Mouse (Mus musculus) spleen, postnatal 36 days (tissue): ENCODE results near the gene Mafg.
A peak's percentile ranks its signal among the peaks of the same experiment; 100 is the strongest.

Source experiments
- DNase-seq, 2 experiments: peaks; one replicate each; pipeline ENCODE4 v3.0.0; 2022; ENCODE audit warnings: low spot score in 2 of 2, mixed read lengths in 1 of 2

Gene Mafg

DNA sequence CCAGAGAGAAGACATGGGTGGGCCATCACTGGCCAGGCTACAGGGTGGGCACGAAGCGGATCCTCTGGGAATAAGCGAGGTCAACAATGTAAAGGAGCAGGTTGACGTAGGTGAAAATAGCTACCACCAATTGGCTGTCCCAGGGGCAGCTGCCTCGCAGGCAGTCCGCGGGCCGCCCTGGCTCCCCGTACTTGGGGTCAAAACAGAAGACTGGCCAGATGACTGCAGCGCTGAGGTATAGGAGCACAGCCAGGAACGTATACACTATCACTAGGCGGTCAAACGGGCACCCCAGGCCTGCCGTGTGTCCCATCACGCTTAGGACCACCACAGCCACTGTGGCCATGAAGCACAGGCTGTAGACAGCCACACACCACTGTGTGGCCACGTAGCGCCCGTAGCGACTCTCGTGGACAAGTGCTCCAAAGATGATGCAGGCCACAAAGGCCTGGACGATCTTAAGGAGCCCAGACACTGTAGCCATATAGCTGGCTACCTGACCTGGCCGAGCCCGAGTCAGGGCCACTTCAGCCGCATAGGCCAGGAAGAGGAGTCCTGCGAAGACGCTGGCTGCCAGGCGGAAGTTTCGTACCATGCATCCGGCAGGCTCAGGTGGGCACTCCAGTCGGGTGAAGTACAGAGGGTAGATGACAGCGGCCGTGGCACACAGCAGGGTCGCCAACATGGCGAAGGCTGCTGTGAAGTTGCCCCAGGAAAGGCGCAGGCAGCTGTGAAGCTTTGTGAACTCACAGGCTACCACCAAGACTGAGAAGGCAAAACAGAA lies 13.8 kb upstream of the Mafg start:
- DNase-seq, result no peak

DNA sequence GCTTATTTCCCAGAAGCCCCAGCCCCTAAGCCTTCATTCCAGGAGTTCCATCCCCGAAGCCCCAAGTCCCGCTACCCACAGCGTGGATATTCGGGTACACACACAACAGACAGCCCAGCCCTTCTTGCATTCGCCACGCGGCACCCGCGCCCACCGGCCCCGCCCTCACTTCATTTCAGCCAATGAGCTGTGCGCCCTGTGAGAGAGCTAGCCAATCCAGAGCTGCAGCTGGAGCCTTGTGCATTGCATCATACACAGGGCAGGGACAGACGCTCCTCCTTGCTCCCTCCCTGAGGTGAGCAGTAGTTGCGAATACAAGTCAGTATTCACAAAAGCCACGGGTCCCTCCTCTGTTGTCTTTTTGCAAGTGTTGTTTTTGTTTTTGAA lies 10.2 kb upstream of the Mafg start, which contains the start of gene Pycr1:
Pycr1 (minus strand) TSS at position 169 of the 387 bp plus-strand sequence.
- DNase-seq, result peak; percentile 90 to 92

DNA sequence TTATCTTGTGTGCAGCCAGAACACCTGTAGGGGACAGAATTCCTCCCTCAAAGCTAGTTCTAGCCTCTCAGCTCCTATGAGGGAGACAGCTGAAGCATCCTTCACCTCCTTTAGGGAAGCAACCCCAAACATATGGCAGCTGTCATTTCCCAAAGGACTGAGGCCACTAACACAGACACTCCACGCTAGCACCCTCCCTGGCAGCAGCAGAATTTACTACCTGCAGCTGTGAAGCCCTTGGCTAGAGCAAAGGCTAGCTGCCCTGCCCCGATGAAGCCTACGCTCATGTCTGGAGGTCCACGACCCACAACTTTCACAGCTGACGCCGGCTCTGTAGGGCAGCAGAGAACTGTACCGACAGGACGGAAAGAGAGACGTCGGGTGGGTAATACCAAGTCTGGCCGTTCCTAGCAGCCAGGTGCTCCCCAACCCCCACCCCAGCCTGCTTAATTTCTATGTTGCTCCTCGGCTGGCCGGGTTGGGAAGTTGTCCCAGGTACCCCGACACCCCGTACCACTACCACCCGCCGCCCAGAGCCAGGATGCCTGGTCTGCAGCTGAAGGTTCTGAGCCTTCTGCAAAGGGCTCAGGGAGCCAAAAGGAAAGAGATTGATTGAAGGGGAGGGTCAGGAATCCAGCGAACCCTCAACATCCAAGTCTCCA lies 9.7 kb upstream of the Mafg start:
- no peak for DNase-seq

DNA sequence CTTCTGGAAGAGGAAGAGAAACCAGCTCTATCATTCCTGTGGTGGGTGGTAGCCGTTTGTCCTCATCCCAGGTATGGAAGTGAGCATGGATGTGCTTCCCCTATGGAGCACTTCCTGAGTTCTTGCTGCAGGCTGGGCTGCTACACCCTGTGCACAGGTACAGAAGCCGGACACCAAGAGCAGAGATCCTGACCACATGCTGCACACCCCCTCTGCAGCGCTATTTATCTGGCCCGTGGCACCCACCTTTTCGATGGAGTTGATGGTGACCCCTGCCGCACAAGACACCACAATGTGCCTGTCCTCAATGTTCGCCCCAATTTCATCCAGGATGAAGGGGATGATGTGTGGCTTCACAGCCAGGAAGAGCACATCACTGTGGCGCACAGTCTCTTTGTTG lies 8.5 kb upstream of the Mafg start:
- DNase-seq, result no peak

DNA sequence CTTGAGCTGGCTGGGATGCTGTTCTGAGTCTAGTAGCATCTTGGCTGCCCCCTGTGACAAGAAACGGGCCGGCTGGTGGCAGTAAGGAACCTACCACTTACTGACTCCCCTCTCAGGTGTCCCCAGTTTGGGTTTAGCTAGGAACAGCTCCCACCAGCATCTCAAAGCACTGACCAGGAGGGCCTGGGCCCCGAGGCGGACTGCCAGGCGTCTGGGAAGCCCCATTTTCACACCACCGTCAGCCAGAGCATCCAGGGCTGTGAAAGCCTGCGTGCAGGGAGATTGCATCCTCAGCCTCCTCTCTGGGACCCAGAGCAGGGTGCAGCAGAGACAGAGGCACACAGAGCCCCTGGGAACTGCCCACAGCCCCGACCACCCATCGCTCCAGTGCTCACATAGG lies 7.9 kb upstream of the Mafg start:
- DNase-seq, result no peak

DNA sequence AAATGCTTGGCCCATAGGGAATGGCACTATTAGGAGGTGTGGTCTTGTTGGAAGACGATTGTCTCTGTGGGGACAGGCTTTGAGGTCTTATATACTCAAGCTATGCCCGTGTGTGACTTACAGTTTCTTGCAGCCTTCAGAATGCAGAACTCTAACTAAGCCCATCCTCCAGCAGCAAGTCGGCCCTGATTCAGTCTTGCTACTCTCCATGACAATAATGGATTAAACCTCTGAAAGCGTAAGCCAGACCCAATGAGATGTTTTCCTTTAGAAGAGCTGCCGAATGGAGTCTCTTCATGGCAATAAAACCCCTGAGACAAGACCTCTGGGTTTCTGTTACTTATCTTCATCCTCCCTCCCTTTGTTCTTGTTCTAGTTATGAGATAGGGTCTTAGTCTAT lies 1.4 kb upstream of the Mafg start:
- no peak for DNase-seq

DNA sequence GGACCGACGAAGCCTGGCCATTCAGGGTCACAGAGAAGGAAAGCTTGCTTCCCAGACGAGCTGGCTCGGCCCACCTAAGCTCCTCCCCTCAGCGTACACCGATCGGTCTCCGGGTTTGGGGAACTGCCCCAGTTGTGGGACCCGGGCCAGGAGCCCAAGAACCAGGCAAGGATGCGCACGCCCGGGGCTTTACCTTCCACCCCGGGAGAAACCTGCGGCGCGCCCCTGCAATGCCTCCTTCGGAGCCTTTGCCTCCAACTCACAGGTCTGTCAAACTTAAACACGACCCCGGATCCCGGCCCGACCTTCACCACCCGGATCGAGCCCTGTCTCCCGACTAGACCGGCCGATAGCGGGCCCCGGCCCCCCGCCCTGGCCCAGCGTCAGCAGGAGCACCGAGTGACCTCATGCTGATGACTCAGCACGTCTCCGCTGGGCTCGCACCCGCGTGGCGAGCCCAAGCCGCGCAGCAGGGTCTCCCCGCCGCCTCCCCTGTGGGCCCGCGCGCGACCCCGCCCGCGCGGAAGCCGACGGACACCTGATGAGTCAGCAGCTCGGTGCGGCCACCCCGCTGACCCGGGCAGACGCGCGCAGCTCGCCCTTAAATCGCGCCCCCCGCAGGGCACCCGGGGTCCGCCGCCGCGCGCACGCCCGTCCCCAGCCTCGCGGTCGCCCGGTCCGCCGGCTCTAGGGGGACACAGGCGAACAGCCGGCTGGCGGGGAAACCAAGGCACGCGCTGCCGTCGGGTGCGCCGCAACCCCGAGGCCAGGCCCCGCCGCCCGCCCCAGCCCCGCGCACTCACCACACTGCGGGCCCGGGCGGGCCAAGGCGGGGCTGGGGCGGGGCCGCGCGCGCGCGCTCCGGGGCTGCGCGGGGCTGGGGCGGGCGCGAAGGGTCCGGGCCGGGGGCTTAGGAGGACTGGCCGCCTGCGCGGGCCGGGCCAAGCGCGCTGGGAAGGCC lies 561 bp downstream of the Mafg start:
- DNase-seq, result peak; percentile 69 to 79

DNA sequence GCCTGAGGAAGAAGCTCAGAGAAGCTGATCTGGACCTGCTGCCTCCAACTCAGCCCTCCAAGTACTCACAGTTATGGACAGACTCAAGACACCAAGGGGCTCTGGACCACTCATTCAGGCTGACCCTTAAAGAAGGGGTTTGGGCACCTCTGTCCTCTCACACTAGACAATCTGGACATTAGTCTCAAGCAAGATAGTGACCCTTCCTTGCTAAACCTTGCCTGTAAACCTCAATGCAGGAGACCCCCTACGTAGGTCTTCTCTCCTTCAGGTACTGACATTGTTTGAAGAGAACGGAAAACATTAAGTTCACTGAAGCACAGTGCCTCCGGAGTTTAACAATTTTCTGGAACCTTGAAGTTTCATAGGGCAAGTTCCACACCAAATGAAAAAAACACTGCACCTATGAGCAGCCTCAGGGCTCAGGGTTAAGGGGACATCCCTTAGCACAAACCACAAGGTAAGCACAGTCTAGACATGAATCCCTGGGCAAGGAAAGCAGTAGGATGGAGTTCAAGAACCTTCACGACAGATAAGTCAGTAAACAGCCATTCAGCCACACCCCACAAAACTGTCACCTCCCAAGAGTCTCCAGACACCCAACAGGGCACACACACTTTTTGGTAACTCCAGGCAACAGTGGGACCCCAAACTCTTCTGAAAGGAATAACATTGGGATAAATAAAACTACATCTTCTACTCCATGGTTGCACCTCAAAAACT lies 1.5 kb downstream of the Mafg start:
- DNase-seq, result peak; percentile 30 to 65

DNA sequence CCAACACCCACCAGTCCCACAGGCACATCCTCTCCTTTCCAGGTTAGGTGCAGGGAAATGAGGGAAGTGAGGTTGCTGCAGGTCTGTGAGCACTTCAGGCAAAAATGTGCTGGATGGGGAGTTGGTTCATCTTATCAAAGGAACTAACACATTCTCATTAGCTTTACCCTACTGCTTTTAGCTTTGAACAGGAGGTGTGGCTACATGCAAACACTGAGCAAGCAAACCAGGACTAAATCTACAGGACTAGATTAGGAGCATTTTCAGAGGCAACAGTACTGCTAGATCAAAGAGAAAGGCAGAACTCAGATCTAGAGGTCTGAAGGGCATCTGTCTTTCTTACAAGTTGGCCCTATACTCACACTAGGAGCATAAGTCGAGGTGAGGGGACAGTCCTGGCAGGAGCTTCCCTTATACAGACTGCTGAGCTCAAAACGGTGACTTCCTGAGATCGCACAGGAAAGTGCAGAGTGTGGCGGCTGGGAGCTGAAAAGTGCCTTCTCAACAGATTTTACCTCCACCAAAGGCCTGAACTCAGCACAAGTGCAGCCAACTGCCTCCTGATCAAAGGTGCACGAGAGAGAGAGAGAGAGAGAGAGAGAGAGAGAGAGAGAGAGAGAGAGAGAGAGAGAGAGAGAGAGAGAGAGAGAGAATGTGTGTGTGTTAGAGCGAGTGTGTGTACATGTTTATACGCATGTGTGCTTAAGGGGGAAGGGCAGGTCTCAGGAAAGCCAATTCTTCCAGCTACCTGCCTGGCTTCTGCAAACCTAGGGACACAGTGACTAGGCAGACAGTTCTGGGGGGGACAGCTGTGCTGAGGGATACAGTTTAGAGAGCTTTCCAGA lies 2.3 kb downstream of the Mafg start:
- no peak for DNase-seq

DNA sequence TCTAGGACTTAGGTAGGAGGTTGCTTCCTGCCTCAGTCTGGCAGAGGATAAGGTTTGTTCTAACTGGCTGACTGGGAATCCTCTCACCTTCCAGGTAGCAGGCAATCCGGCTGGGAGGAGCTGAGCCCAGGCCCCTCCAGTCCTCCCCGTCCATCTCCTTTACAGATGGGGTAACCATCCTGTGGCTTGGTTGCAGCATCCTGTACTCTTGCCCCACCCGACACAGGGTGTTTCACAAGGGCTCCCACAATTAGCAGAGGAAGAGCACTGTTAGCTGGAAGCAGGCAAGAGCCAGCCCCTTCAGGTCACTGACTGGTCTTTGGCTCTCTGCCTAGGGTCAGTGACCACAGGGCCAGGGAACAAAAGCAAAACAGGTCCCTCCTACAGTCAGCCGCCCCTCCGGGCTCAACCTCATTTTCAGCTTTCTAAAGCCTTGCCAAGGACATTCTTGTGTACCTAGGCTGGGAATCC lies 3.0 kb downstream of the Mafg start:
- peak; percentile 24 to 64 for DNase-seq

DNA sequence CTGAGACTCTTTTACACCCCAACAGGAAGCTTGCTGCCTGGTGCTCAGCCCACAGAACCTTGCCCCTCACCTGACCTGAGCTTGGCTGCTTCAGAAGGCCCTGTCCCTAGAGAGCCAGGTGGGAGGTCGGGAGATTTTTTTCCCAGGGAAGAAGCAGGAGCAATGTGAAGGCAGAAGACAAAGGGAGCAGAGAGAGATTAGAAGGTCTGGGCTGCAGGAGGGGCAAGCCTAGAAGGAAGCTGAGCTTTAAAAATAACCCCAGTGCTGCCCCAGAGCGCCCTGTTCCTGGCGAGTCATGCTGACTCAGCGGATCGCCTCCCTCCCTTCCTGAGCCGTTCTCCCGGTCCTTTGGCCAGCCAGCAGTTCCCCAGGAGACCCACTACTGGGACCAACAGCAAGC lies 3.5 kb downstream of the Mafg start:
- peak; percentile 59 to 66 for DNase-seq

DNA sequence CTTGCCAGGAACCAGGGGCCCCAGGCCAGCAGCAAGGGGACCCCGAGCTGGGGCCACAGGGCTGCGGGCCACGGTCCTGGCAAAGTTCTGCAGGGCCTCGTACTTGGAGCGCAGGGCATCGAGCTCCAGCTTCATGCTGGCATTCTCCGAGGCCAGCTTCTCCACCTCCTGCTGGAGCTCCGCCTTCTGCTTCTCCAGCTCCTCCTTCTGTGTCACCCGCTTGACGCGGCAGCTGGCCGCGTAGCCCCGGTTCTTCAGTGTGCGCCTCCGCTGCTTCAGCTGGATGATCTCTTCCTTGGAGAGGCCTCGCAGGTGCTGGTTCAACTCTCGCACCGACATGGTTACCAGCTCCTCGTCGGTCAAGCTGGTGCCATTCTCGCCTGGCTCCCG lies 4.1 kb downstream of the Mafg start:
- DNase-seq, result peak; percentile 72 to 76

DNA sequence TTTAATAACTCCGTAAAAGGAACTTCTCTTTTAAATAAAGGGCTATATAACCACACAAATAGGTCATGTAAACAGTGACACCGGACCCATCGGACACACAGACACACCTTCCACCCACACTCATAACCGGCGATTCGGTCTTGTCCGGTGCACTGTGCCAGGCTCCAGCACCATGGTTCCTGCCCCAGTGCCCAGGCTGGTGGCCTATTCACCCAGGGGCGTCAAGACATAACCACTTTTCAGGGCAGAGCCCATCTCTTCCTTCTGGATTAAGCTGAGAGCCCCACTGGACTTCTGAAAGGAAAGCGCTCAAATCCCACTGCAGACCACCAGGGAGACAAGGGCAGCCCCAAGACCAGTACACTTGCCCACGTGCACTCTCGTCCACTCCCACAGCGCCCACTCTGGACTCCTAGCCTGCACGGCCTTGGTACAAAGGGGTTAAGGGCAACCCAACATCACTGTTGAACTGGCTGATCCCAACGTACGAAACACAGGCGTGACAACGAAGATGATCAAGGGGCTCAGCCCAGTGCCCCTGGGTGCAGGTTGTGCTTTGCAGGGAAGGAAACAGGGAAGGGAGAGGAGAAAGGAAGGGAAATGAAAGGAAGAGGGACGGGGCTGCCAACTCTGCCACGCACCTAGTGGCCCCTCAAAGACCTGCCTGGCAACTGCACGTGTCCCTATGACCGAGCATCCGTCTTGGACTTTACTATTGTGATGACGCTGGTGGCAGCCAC lies 4.6 kb downstream of the Mafg start:
- DNase-seq, result no peak

DNA sequence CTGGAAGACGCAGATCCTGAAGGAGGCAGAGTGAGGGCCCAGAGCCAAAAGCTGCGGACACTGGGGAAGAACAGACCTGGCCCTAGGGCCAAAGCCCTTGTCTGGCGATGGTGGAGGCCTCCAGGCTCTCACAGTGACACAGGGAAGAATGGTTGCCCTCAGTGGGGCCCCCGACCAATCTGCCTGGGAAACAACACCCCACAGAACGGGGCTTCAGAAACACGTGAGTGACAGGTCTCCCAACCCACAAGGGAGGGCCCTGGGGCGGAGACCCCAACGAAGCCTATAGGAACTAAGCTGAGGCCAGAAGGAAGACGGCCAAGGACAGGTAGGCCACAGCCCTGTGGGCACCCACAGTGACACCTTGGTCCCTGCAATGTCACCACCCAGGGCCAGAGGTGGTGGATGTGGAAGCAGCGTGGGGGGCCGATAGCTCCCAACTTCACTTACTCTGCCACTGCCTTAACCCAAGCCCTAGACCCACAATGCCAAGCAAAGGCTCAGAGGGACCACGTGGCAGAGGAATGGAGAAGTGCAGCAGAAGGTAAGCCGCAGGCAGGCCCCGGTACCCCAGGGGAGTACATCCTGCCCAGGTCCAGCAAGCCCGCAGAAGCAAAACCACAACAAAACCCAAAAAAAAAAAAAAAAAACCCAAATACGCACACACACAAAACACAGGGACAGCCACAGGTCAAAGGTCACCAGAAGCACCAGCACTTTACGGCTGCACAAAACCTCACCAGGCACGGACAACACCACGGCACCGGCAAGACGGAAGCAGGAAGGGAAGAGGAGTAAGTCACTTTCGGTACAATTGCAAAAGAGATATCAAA lies 5.7 kb downstream of the Mafg start:
- DNase-seq, result peak; percentile 79 to 83

DNA sequence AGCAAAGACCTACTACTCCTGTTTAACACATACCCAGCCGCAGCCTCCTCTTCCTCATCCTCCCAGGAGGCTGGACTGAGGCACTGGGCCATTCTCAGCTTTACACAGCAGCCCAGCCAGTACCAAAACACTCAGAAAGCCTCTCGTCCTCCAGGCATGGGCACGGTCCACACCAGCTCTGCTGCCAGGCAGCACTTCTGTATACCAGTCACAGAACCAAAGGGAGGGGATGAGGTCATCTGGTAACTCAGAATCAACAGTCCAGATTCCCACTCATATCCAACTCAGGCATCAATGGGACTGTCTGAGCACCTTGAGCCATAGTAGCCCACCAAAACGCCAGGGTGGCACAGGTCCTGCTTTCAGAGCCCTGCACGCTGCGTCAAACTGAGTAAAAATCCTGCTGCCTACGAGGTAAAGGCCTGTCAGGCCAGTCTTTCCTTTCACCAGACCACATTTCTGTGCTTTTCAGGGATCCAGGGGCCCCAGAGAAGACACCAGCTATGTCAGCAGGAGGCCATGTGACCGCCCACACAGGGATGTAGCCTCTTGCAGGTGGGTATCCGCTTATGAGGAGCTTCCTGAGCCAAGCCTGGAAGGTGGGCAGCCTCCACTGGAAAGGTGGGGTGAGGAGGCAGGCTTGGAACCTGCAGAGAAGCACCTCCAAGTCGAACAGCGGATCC lies 6.5 kb downstream of the Mafg start:
- no peak for DNase-seq

DNA sequence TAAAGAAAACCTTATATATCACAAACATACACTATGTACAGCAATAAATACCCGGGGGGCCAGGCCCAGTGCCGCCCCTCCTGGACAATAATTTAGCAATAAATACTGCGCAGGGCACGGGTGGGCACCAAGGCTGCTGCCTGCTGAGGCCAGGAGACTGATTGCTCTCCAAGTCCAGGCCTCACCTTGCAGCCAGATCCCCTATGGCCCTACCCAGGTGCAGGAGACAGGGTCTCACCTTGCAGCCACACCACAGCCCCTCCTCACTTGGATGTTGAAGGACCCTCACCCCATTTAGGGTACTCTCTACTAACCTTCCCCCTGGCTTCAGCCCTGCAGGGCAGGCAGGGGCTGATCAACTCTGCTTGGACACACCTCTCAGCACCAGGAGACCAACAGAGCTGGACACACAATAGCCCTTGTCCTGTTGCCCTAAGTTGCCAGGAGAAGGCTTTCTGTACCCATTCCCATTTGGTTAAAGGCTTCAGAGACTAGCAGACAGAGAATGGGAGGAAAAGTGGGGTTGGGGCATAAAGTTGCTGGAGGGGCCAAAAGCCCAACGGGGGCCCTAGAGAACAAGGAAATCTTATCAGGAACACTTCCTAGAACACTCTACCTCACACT lies 8.1 kb downstream of the Mafg start, which contains the start of gene Sirt7:
Sirt7 (minus strand) TSS at position 89 of the 624 bp plus-strand sequence.
- no peak for DNase-seq

DNA sequence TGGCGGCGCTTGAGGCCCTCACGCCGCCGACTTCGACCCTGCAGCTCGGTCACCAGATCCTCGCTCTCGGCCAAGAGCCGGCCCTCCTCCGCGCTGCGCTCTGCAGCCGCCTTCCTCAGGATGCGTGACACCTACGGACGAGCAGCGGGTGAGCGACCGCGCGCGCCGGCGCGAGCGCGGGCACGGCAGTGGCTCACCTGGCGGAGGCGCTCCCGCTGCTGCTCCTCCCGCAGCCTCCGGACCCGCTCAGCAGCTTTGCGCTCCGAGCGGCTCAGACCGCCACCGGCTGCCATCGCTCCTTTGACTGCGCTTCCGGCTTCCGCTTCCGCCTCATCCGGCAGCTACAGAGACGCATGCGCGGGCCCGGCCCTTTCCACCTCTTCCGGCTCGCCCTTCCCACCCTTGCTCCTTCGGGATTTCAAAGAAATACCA lies 8.7 kb downstream of the Mafg start:
- DNase-seq, result peak; percentile 87 to 88
